Mouse (Mus musculus): Measurements from ENCODE around the gene Fgf2. TPM values are rescaled to one million over a fixed set of nuclear protein-coding genes. Genes with fewer than 3 reads are reported as not detected.
A peak's percentile ranks its signal among the peaks of the same experiment; 100 is the strongest.

Gene Fgf2
- polyA plus RNA-seq, 1 experiment, result 0.92 TPM

DNA sequence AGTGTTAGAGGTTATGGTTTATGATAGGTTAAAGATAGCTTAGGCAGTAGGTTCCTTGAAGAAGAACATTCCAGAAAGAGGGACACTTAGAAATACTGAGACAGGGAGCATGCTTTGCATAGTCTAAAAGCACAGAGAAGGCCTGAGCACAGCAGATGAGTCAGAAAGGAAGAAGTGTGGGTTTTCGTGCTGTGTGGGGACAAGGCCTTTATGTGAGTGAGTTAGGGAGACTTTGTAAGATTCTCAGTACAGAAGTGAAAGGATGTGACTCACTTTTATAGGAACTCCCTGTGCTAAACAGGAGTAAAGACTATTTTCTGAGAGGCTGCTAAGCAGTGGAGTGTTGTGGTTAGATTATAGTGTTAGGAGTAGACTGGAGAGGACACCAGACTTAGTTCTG, 34.8 kb upstream of the Fgf2 start:
- TF ChIP-seq POLR2A (IDR thresholded peaks at IDR 0.05; ENCODE audit: low read depth, low read length), result no peak
- TF ChIP-seq CTCF (IDR thresholded peaks at IDR 0.05; ENCODE audit: extremely low read depth, insufficient read depth, insufficient read length, insufficient replicate concordance), result no peak
- H3K27ac ChIP-seq (ENCODE audit: insufficient read depth, low read length), result no peak overlapping the region
- WGBS, result 11% methylated on average over 1 of the region's 1 CpGs
- peak overlapping the region; percentile 20; the same call in 1 of the 2 replicates for H3K4me3 ChIP-seq (ENCODE audit: extremely low read depth, insufficient read depth, insufficient read length)
- no peaks in the 10 kb centered on the region for H3K27me3 ChIP-seq (ENCODE audit: control insufficient read depth, insufficient read depth, low read length)
- DNase-seq (ENCODE audit: low read depth in 1 of 2, low spot score in 2 of 2), result peak in 1 of 2 experiments; percentile 12
- H3K4me1 ChIP-seq (ENCODE audit: control insufficient read depth, insufficient read depth, insufficient read length), result peaks cover 3% of the 10 kb centered on the region; the same call in 1 of the 2 replicates
- no peaks in the 10 kb centered on the region for H3K36me3 ChIP-seq (ENCODE audit: control insufficient read depth, insufficient read depth, low read length)

DNA sequence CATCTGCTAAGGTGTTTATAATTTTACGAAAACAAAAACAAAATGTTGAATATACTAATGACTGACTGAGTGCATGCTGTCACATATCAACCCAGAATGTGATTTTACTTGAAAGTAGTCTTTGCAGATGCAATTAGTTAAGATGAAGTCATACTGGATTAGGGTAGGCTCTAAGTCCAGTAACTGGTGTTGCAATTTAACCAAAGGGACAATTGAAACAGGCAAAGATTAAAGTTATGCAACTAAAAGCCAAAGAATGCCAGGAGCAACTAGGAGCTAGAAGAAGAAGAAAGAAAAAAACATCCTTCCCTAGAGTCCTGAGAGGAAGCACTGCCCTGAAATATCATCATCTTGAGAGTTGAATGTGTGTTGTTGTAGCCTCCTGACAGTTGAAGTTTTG, 31.9 kb upstream of the Fgf2 start:
- no peak for DNase-seq (ENCODE audit: low read depth in 1 of 2, low spot score in 2 of 2)
- TF ChIP-seq CTCF (IDR thresholded peaks at IDR 0.05; ENCODE audit: extremely low read depth, insufficient read depth, insufficient read length, insufficient replicate concordance) (no peak), POLR2A (IDR thresholded peaks at IDR 0.05; ENCODE audit: low read depth, low read length) (no peak)
- peaks cover 3% of the 10 kb centered on the region; the same call in 1 of the 2 replicates for H3K4me1 ChIP-seq (ENCODE audit: control insufficient read depth, insufficient read depth, insufficient read length)
- WGBS, result 90% methylated on average over 1 of the region's 1 CpGs
- H3K27ac ChIP-seq (ENCODE audit: insufficient read depth, low read length), result no peak overlapping the region
- H3K4me3 ChIP-seq (ENCODE audit: extremely low read depth, insufficient read depth, insufficient read length), result no peak overlapping the region
- no peaks in the 10 kb centered on the region for H3K27me3 ChIP-seq (ENCODE audit: control insufficient read depth, insufficient read depth, low read length)
- H3K36me3 ChIP-seq (ENCODE audit: control insufficient read depth, insufficient read depth, low read length), result no peaks in the 10 kb centered on the region; the same call in 1 of the 2 replicates

DNA sequence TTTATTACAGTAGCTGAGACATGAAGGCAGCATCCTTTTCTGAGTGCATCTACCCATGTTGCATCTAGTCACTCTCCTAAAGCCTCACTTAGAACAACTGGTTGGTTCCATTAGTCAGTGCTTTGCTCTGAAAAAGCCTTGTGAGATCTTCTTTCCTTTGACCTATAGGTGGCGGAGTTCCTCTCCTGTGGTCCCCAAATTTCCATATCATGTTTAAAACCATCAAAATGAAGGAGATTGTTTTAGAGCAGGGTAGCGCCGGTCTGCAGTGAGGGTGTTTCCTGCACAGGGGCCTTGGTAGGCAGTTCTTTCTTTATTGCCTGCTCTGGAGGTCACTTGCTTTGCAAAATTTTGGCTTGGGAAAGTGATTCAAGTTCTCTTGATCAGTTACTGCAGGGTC, 23.8 kb upstream of the Fgf2 start:
- no peak for TF ChIP-seq POLR2A (IDR thresholded peaks at IDR 0.05; ENCODE audit: low read depth, low read length)
- no peak for TF ChIP-seq CTCF (IDR thresholded peaks at IDR 0.05; ENCODE audit: extremely low read depth, insufficient read depth, insufficient read length, insufficient replicate concordance)
- Histone ChIP-seq H3K36me3 (ENCODE audit: control insufficient read depth, insufficient read depth, low read length) (no peaks in the 10 kb centered on the region; the same call in 1 of the 2 replicates), H3K27me3 (ENCODE audit: control insufficient read depth, insufficient read depth, low read length) (no peaks in the 10 kb centered on the region), H3K4me3 (ENCODE audit: extremely low read depth, insufficient read depth, insufficient read length) (no peak overlapping the region), H3K4me1 (ENCODE audit: control insufficient read depth, insufficient read depth, insufficient read length) (no peaks in the 10 kb centered on the region), H3K27ac (ENCODE audit: insufficient read depth, low read length) (no peak overlapping the region)
- 42% methylated on average over 3 of the region's 3 CpGs for WGBS
- DNase-seq (ENCODE audit: low read depth in 1 of 2, low spot score in 2 of 2), result no peak

DNA sequence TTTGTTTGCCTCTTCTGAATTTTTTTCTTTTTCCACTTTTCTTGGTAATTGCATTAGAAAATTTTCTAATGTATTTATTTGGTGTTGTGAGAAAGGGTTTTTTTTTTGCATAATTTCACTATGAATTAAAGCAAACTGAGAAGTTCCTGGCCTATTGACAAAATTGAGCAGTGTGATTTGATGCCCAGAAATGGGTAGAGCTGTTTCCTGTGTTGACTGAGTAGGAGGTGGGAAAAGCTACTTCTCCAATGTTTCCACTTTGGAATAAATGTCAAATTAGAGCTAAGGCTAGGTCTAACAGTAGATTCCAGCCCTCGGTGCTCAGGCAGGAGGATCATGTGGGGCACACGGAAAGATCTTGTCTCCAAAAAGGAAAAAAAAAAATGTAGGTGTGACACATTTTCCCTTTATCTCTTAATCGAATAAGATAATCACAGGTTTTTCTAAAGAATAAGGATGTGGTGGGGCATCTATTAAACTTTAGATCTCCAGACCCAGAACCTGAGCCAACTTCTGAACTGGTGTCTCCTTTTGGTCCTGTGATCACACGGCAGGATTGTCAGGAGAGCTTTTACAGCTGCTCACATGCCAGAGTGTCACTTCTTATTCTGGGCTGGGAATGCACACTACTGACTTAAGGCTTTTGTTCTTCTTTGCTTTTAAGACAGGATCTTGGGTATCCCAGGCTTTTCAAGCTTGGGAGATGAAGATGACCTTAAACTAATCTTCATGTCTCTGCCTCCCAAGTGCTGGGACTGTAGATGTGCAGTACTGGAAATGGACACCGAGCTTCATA, 22.6 kb upstream of the Fgf2 start:
- no peak overlapping the region for H3K4me3 ChIP-seq (ENCODE audit: extremely low read depth, insufficient read depth, insufficient read length)

DNA sequence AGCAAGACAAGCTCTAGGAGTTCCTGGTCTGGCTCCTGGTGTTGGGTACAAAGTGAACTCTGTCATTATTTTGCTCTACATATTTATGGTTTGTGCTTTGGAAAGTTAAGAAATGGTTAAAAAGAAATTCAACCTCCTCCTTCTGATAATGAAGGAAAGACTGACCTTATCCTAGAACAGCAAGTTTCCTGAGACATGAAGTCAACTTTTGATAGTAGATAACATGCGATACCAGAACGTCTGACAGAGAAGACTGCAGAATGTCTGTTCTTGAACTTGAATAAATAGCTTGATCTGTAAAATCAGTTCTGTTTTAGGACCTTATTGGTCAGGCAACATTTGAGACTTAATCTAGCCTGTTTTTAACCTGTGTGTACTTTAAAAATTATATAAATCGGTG, 21.5 kb upstream of the Fgf2 start:
- WGBS, result 79% methylated on average over 3 of the region's 3 CpGs
- no peak overlapping the region for H3K4me3 ChIP-seq (ENCODE audit: extremely low read depth, insufficient read depth, insufficient read length)
- no peak for TF ChIP-seq POLR2A (IDR thresholded peaks at IDR 0.05; ENCODE audit: low read depth, low read length)
- TF ChIP-seq CTCF (IDR thresholded peaks at IDR 0.05; ENCODE audit: extremely low read depth, insufficient read depth, insufficient read length, insufficient replicate concordance), result no peak
- H3K27me3 ChIP-seq (ENCODE audit: control insufficient read depth, insufficient read depth, low read length), result no peaks in the 10 kb centered on the region
- H3K4me1 ChIP-seq (ENCODE audit: control insufficient read depth, insufficient read depth, insufficient read length), result no peaks in the 10 kb centered on the region
- H3K36me3 ChIP-seq (ENCODE audit: control insufficient read depth, insufficient read depth, low read length), result no peaks in the 10 kb centered on the region
- no peak overlapping the region for H3K27ac ChIP-seq (ENCODE audit: insufficient read depth, low read length)
- no peak for DNase-seq (ENCODE audit: low read depth in 1 of 2, low spot score in 2 of 2)

More for the DNA sequence above, 22.6 kb upstream of the Fgf2 start:
- H3K36me3 ChIP-seq (ENCODE audit: control insufficient read depth, insufficient read depth, low read length), result no peaks in the 10 kb centered on the region
- no peak for DNase-seq (ENCODE audit: low read depth in 1 of 2, low spot score in 2 of 2)
- H3K27me3 ChIP-seq (ENCODE audit: control insufficient read depth, insufficient read depth, low read length), result no peaks in the 10 kb centered on the region
- WGBS, result 87% methylated on average over 5 of the region's 5 CpGs
- H3K27ac ChIP-seq (ENCODE audit: insufficient read depth, low read length), result no peak overlapping the region
- TF ChIP-seq POLR2A (IDR thresholded peaks at IDR 0.05; ENCODE audit: low read depth, low read length), result no peak
- TF ChIP-seq CTCF (IDR thresholded peaks at IDR 0.05; ENCODE audit: extremely low read depth, insufficient read depth, insufficient read length, insufficient replicate concordance), result no peak
- no peaks in the 10 kb centered on the region for H3K4me1 ChIP-seq (ENCODE audit: control insufficient read depth, insufficient read depth, insufficient read length)

DNA sequence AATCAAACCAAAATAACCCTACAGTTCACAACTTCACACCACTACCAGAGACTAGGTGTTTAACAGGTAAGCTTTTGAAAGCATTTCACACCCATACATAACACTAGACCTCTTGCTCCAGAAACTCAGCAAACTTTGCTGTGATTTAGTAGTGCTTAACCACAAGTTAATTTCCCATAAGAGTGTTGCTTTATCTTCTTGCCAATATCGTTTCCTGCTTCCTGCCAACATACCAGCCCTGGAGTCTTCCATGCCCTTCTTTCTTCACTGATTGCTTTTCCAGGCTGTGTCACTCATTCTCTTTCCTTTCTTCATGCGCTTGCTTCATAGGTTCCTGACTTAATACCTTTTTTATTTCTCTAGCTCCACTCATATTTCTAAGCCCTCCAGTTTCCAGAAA, 19.7 kb upstream of the Fgf2 start:
- Histone ChIP-seq H3K36me3 (ENCODE audit: control insufficient read depth, insufficient read depth, low read length) (no peaks in the 10 kb centered on the region), H3K27ac (ENCODE audit: insufficient read depth, low read length) (no peak overlapping the region), H3K4me3 (ENCODE audit: extremely low read depth, insufficient read depth, insufficient read length) (no peak overlapping the region), H3K4me1 (ENCODE audit: control insufficient read depth, insufficient read depth, insufficient read length) (no peaks in the 10 kb centered on the region), H3K27me3 (ENCODE audit: control insufficient read depth, insufficient read depth, low read length) (no peaks in the 10 kb centered on the region)
- TF ChIP-seq CTCF (IDR thresholded peaks at IDR 0.05; ENCODE audit: extremely low read depth, insufficient read depth, insufficient read length, insufficient replicate concordance), result no peak
- no peak for TF ChIP-seq POLR2A (IDR thresholded peaks at IDR 0.05; ENCODE audit: low read depth, low read length)
- no peak for DNase-seq (ENCODE audit: low read depth in 1 of 2, low spot score in 2 of 2)
- WGBS, result 34% methylated on average over 2 of the region's 2 CpGs

DNA sequence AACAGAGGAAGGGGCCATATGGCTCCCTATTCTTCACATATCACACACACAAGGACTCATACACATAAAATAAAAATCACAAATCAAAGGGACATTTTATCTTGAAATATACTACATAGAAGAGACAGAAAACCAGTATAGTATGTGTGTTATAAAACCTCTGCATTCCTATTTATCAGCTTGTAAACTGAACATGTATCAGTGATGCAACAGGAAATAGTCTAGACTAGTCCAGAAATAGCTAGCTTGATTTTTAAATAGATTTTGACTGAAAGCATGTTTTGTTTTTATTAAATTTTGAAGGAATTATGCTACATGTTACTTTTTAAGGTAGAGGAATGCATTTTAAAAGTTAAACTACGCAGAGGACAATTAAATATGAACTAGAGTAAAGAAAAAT, 18.2 kb upstream of the Fgf2 start:
- 92% methylated on average over 1 of the region's 1 CpGs for WGBS
- H3K27me3 ChIP-seq (ENCODE audit: control insufficient read depth, insufficient read depth, low read length), result no peaks in the 10 kb centered on the region
- no peaks in the 10 kb centered on the region for H3K36me3 ChIP-seq (ENCODE audit: control insufficient read depth, insufficient read depth, low read length)
- no peaks in the 10 kb centered on the region for H3K4me1 ChIP-seq (ENCODE audit: control insufficient read depth, insufficient read depth, insufficient read length)
- H3K4me3 ChIP-seq (ENCODE audit: extremely low read depth, insufficient read depth, insufficient read length), result no peak overlapping the region
- H3K27ac ChIP-seq (ENCODE audit: insufficient read depth, low read length), result no peak overlapping the region
- DNase-seq (ENCODE audit: low read depth in 1 of 2, low spot score in 2 of 2), result no peak
- TF ChIP-seq POLR2A (IDR thresholded peaks at IDR 0.05; ENCODE audit: low read depth, low read length), result no peak
- no peak for TF ChIP-seq CTCF (IDR thresholded peaks at IDR 0.05; ENCODE audit: extremely low read depth, insufficient read depth, insufficient read length, insufficient replicate concordance)

Measured in spleen, adult 2 months (tissue).